Mouse (Mus musculus): ENCODE data around the gene Armc9. TPM values are rescaled to one million over a fixed set of nuclear protein-coding genes. Genes with fewer than 3 reads are reported as not detected.

Armc9 gene
- polyA plus RNA-seq, 1 experiment from 2014 or later = 32.3 TPM

DNA sequence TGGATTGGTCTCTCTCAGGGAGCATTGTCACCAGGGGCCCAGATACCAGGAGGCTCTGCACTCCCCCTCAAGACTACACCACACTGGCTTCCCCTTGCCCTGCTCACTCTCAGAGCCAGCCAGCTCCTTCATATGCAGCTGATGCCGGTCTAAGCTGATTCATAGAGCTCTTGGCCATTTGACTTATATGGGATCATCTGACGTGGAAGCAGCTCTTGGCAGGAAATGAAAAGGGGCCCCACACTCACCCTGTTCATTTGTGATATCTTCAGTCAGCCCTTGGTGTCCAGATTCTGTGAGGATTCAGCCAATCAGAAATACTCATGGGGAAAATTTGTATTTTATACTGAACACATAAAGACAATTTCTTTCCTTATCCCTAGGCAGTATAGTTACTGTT lies 86.4 kb downstream of the Armc9 start:
- Histone ChIP-seq H3K36me3 (ENCODE audit: control insufficient read depth, insufficient read depth, low read length) (no peaks in the 10 kb centered on the region), H3K9ac (ENCODE audit: low read length) (no peak overlapping the region), H3K4me3 (ENCODE audit: low read depth, low read length) (no peak overlapping the region), H3K27me3 (ENCODE audit: control insufficient read depth, insufficient read depth, low read length) (no peaks in the 10 kb centered on the region), H3K4me1 (ENCODE audit: control insufficient read depth, insufficient read depth, low read length) (no peaks in the 10 kb centered on the region), H3K9me3 (ENCODE audit: control insufficient read depth, low read length) (no peaks in the 10 kb centered on the region), H3K4me2 (no peak overlapping the region), H3K27ac (ENCODE audit: low read depth, low read length) (no peak overlapping the region)
- WGBS = 82% methylated on average over 2 of the region's 2 CpGs
- ATAC-seq (ENCODE audit: low FRiP score) (no peak), DNase-seq (ENCODE audit: low spot score, missing footprints) (no peak)

GRCm38 (mm10) chr1:86243490-86243889 lies 88.9 kb downstream of the Armc9 start:
- no peak overlapping the region for H3K4me3 ChIP-seq (ENCODE audit: low read depth, low read length)
- no peaks in the 10 kb centered on the region for H3K4me1 ChIP-seq (ENCODE audit: control insufficient read depth, insufficient read depth, low read length)
- ATAC-seq (ENCODE audit: low FRiP score) = no peak
- H3K4me2 ChIP-seq = no peak overlapping the region
- no peaks in the 10 kb centered on the region for H3K9me3 ChIP-seq (ENCODE audit: control insufficient read depth, low read length)
- DNase-seq (ENCODE audit: low spot score, missing footprints) = no peak
- no peaks in the 10 kb centered on the region for H3K27me3 ChIP-seq (ENCODE audit: control insufficient read depth, insufficient read depth, low read length)
- 87% methylated on average over 6 of the region's 6 CpGs for WGBS
- no peak overlapping the region for H3K27ac ChIP-seq (ENCODE audit: low read depth, low read length)
- no peaks in the 10 kb centered on the region for H3K36me3 ChIP-seq (ENCODE audit: control insufficient read depth, insufficient read depth, low read length)
- H3K9ac ChIP-seq (ENCODE audit: low read length) = no peak overlapping the region

DNA sequence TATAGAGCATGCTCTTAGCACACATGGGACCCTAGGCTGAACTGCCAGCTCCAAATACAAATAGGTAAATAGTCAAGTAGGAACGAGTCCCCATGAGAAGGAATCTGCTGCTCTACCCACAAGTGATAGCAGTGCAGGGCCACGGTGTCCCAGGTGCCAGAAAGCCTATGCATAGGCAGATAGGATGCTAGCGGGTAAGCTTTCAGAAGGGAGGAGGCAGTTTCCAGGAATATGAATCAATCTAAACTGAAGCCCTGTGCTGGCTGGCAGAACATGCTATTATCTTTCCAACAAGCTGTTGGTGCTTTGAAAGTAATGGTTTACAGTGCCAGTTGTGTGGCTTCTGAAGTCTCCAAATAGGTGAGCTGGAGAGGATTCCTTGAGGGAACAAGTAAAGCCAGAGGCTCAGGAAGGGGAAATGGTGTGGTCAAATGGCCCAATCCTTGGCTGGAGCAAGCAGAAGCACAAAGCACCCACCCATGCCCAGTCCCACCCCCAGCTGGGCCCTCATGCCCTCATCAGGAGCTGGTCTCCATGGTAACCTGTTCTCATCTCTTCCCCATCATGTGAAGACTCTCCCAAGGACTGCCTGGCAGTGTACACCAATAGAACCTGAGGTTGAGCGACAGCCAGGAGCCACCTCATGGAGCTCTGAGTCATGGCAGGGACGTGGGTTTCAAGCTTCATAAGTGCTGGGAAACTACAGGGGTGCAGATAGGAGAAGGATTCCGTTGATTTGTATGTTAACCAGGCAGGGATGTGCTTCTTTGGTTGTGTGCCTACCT lies 90.9 kb downstream of the Armc9 start:
- WGBS = 91% methylated on average over 6 of the region's 6 CpGs
- H3K4me2 ChIP-seq = no peak overlapping the region
- H3K27me3 ChIP-seq (ENCODE audit: control insufficient read depth, insufficient read depth, low read length) = no peaks in the 10 kb centered on the region
- ATAC-seq (ENCODE audit: low FRiP score) (no peak), DNase-seq (ENCODE audit: low spot score, missing footprints) (no peak)
- H3K4me1 ChIP-seq (ENCODE audit: control insufficient read depth, insufficient read depth, low read length) = no peaks in the 10 kb centered on the region
- no peak overlapping the region for H3K27ac ChIP-seq (ENCODE audit: low read depth, low read length)
- no peak overlapping the region for H3K9ac ChIP-seq (ENCODE audit: low read length)
- H3K36me3 ChIP-seq (ENCODE audit: control insufficient read depth, insufficient read depth, low read length) = peaks cover 4% of the 10 kb centered on the region; the same call in 1 of the 2 replicates
- H3K4me3 ChIP-seq (ENCODE audit: low read depth, low read length) = no peak overlapping the region
- no peaks in the 10 kb centered on the region for H3K9me3 ChIP-seq (ENCODE audit: control insufficient read depth, low read length)

DNA sequence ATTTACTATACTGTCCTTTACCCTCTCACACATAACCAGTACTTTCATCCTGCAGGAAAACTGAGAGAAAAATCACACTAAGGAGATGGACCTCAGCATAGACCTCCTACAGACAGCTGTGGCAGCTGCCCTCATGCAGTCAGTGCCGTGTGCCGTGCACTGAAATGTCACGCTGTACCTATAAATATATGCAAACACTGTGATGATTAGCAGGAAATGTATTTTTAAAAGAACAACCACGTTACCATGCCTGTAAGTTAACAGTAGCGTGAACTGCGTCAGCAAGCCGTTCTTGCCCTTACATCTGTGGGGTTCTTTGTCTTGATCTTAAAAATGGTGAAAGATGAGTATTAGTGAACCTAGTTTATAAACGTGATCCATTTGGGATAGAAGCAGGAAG lies 98.8 kb downstream of the Armc9 start:
- Histone ChIP-seq H3K9ac (ENCODE audit: low read length) (no peak overlapping the region), H3K36me3 (ENCODE audit: control insufficient read depth, insufficient read depth, low read length) (peaks cover 4% of the 10 kb centered on the region; the same call in 1 of the 2 replicates), H3K4me1 (ENCODE audit: control insufficient read depth, insufficient read depth, low read length) (no peaks in the 10 kb centered on the region), H3K27me3 (ENCODE audit: control insufficient read depth, insufficient read depth, low read length) (no peaks in the 10 kb centered on the region), H3K4me3 (ENCODE audit: low read depth, low read length) (no peak overlapping the region), H3K27ac (ENCODE audit: low read depth, low read length) (no peak overlapping the region), H3K9me3 (ENCODE audit: control insufficient read depth, low read length) (no peaks in the 10 kb centered on the region), H3K4me2 (no peak overlapping the region)
- DNase-seq (ENCODE audit: low spot score, missing footprints) = no peak
- 89% methylated on average over 8 of the region's 8 CpGs for WGBS
- no peak for ATAC-seq (ENCODE audit: low FRiP score)

GRCm38 (mm10) chr1:86256311-86256710 lies 101.7 kb downstream of the Armc9 start:
- H3K36me3 ChIP-seq (ENCODE audit: control insufficient read depth, insufficient read depth, low read length) = no peaks in the 10 kb centered on the region
- 83% methylated on average over 4 of the region's 4 CpGs for WGBS
- no peaks in the 10 kb centered on the region for H3K27me3 ChIP-seq (ENCODE audit: control insufficient read depth, insufficient read depth, low read length)
- no peak overlapping the region for H3K9ac ChIP-seq (ENCODE audit: low read length)
- no peaks in the 10 kb centered on the region for H3K9me3 ChIP-seq (ENCODE audit: control insufficient read depth, low read length)
- no peak overlapping the region for H3K4me3 ChIP-seq (ENCODE audit: low read depth, low read length)
- no peak for DNase-seq (ENCODE audit: low spot score, missing footprints)
- no peak for ATAC-seq (ENCODE audit: low FRiP score)
- H3K27ac ChIP-seq (ENCODE audit: low read depth, low read length) = no peak overlapping the region
- no peaks in the 10 kb centered on the region for H3K4me1 ChIP-seq (ENCODE audit: control insufficient read depth, insufficient read depth, low read length)
- H3K4me2 ChIP-seq = no peak overlapping the region

GRCm38 (mm10) chr1:86257228-86257627 lies 102.6 kb downstream of the Armc9 start:
- 86% methylated on average over 8 of the region's 8 CpGs for WGBS
- H3K9me3 ChIP-seq (ENCODE audit: control insufficient read depth, low read length) = no peaks in the 10 kb centered on the region
- H3K4me2 ChIP-seq = no peak overlapping the region

DNA sequence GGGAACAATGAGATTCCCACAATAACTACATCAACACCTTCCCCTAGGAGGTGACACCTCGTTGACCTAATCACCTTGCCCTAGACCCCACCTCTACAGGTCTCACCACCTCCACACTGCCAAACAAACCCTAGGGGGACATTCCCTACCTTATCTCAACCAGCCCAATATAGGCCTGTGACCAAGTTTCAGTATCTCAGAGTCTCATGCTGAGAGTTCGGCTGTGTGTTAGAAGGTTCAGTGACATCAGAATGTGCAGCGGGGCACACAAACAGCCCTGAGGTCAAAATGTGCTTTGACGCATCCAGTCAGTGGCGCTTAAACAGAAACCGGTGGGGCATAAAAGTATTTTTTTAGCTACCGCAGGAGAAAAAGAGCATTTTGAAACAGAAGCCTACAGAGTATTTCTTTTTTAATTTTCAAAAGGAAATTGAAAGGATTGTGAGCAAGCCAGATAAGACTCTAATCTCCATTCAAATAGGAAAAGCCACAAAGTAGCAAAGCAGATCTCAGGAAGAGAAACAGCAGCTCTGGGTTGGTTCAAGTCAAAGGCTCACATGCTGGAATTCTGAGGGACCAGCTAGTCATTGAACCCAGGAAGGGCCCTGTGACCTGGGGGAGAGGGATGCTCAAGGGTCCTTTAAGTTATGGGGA lies 103.7 kb downstream of the Armc9 start:
- WGBS = 71% methylated on average over 7 of the region's 7 CpGs
- Histone ChIP-seq H3K27me3 (ENCODE audit: control insufficient read depth, insufficient read depth, low read length) (no peaks in the 10 kb centered on the region), H3K4me1 (ENCODE audit: control insufficient read depth, insufficient read depth, low read length) (no peaks in the 10 kb centered on the region), H3K9ac (ENCODE audit: low read length) (no peak overlapping the region), H3K36me3 (ENCODE audit: control insufficient read depth, insufficient read depth, low read length) (no peaks in the 10 kb centered on the region), H3K4me3 (ENCODE audit: low read depth, low read length) (no peak overlapping the region), H3K9me3 (ENCODE audit: control insufficient read depth, low read length) (no peaks in the 10 kb centered on the region), H3K4me2 (no peak overlapping the region), H3K27ac (ENCODE audit: low read depth, low read length) (no peak overlapping the region)
- DNase-seq (ENCODE audit: low spot score, missing footprints) = no peak
- no peak for ATAC-seq (ENCODE audit: low FRiP score)

More at GRCm38 (mm10) chr1:86257228-86257627, 102.6 kb downstream of the Armc9 start:
- no peak overlapping the region for H3K27ac ChIP-seq (ENCODE audit: low read depth, low read length)
- no peak for ATAC-seq (ENCODE audit: low FRiP score)
- no peak overlapping the region for H3K4me3 ChIP-seq (ENCODE audit: low read depth, low read length)
- no peaks in the 10 kb centered on the region for H3K27me3 ChIP-seq (ENCODE audit: control insufficient read depth, insufficient read depth, low read length)
- H3K9ac ChIP-seq (ENCODE audit: low read length) = no peak overlapping the region
- no peak for DNase-seq (ENCODE audit: low spot score, missing footprints)
- no peaks in the 10 kb centered on the region for H3K36me3 ChIP-seq (ENCODE audit: control insufficient read depth, insufficient read depth, low read length)
- no peaks in the 10 kb centered on the region for H3K4me1 ChIP-seq (ENCODE audit: control insufficient read depth, insufficient read depth, low read length)

DNA sequence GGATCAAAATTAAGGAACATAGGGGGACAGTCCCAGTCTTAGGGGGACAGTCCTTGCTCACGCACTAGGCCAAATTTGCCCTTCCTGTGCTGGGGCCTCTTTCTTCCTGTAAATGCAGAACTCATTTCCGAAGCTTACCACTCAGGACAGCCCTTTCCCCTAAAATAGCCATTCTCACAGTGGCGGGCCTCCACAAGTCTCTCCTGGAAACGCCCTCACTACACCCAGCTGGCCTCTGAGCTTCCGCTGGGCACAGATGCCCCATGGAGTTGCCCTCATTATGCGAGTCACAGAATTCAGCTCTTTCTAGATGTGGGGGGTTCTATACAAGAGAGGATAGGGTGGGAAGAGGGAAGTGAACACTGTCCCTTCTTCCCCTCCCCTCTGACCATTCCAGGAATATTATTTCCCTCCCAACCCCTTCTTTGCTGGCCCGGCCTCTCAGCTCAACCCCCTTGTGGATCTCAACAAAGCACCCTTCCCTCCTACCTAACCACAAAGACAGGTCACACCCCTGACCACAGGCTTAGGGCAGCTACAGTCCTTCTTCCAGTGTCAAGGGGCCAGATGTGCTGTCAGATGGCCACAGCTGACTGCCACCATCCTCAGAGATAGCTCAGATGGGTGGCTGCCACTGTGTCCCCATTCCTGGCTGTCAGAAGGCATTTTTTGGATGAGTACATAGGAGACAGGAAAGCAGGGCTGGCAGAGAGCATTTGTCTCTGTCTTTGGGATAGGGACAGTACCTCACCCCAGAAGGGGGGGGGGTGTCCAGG lies 109.2 kb downstream of the Armc9 start:
- H3K27ac ChIP-seq (ENCODE audit: low read depth, low read length) = no peak overlapping the region
- no peak overlapping the region for H3K4me2 ChIP-seq
- DNase-seq (ENCODE audit: low spot score, missing footprints) = no peak
- WGBS = 70% methylated on average over 7 of the region's 7 CpGs
- H3K4me3 ChIP-seq (ENCODE audit: low read depth, low read length) = no peak overlapping the region
- H3K4me1 ChIP-seq (ENCODE audit: control insufficient read depth, insufficient read depth, low read length) = no peaks in the 10 kb centered on the region
- no peak overlapping the region for H3K9ac ChIP-seq (ENCODE audit: low read length)
- no peak for ATAC-seq (ENCODE audit: low FRiP score)
- H3K36me3 ChIP-seq (ENCODE audit: control insufficient read depth, insufficient read depth, low read length) = no peaks in the 10 kb centered on the region
- H3K27me3 ChIP-seq (ENCODE audit: control insufficient read depth, insufficient read depth, low read length) = no peaks in the 10 kb centered on the region
- no peaks in the 10 kb centered on the region for H3K9me3 ChIP-seq (ENCODE audit: control insufficient read depth, low read length)

DNA sequence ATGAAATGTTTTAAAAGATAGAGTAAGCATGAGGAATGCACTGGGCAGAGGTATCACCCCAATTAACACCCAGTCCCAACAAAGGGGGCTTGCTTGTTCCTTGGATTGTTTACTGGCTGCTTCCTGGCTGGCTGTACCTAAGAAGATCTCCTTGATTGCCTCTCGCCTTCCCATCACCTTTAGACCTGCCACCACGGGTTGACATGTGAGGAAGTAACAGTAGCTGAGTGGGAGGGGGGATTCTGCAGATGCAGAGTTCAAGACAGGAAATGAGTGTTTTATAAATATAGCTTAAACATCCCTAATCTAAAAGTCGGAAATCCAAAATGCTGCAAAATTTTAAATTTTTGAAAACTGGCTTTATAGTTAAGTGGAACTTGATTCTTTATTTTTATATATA lies 110.5 kb downstream of the Armc9 start:
- H3K9ac ChIP-seq (ENCODE audit: low read length) = no peak overlapping the region
- 73% methylated on average over 3 of the region's 3 CpGs for WGBS
- H3K4me3 ChIP-seq (ENCODE audit: low read depth, low read length) = no peak overlapping the region
- no peak for ATAC-seq (ENCODE audit: low FRiP score)
- no peak overlapping the region for H3K4me2 ChIP-seq
- H3K9me3 ChIP-seq (ENCODE audit: control insufficient read depth, low read length) = no peaks in the 10 kb centered on the region
- H3K36me3 ChIP-seq (ENCODE audit: control insufficient read depth, insufficient read depth, low read length) = no peaks in the 10 kb centered on the region
- DNase-seq (ENCODE audit: low spot score, missing footprints) = no peak
- no peaks in the 10 kb centered on the region for H3K4me1 ChIP-seq (ENCODE audit: control insufficient read depth, insufficient read depth, low read length)
- H3K27ac ChIP-seq (ENCODE audit: low read depth, low read length) = no peak overlapping the region
- no peaks in the 10 kb centered on the region for H3K27me3 ChIP-seq (ENCODE audit: control insufficient read depth, insufficient read depth, low read length)
